Mouse (Mus musculus) embryonic fibroblast, embryonic 13.5 days (primary cell): ENCODE measurements at regions not wholly inside any gene's neighbourhood (a gene's known extent, or its start where the extent isn't known, plus 50 kb on each side); places are given as distances from the start of the nearest gene placed in this dataset.

Experiments used
- H3K27ac ChIP-seq: 2 replicates; pipeline ENCODE4 v1.5.1; 2012; ENCODE audit warnings: low read length, control low read depth, inconsistent platforms; ENCODE audit not compliant: insufficient read depth
- H3K4me1 ChIP-seq: 2 replicates; pipeline ENCODE4 v1.6.1; 2011; ENCODE audit warnings: low read length; ENCODE audit not compliant: control insufficient read depth, insufficient read depth
- H3K4me3 ChIP-seq: 2 replicates; pipeline ENCODE4 v1.5.1; 2011; ENCODE audit warnings: mild to moderate bottlenecking, control low read depth, low read length; ENCODE audit not compliant: insufficient read depth
- CTCF ChIP-seq: IDR thresholded peaks from 2 replicates; pipeline ENCODE4 v1.5.1; 2011; ENCODE audit warnings: mild to moderate bottlenecking, control low read depth, low read length, moderate library complexity, borderline replicate concordance; ENCODE audit not compliant: insufficient read depth
- POLR2A ChIP-seq: IDR thresholded peaks from 2 replicates; pipeline ENCODE4 v1.6.1; 2011; ENCODE audit warnings: low read depth, mild to moderate bottlenecking, control low read depth, low read length, moderate library complexity

GRCm38 (mm10) chr5:73942950-73943349 lies 125.3 kb downstream of the Usp46 start:
- no peak overlapping the region for H3K4me3 ChIP-seq
- no peak for TF ChIP-seq POLR2A
- no peak for TF ChIP-seq CTCF
- H3K27ac ChIP-seq: no peak overlapping the region
- 0 out of 2 replicates have a peak, but pooled peaks cover 3% of the 10 kb centered on the region for H3K4me1 ChIP-seq

GRCm38 (mm10) chr5:73945671-73946070 lies 122.6 kb downstream of the Usp46 start:
- 0 out of 2 replicates have a peak, but pooled peaks cover under 1% of the 10 kb centered on the region for H3K4me1 ChIP-seq
- TF ChIP-seq CTCF (no peak), POLR2A (no peak)
- no peak overlapping the region for H3K27ac ChIP-seq
- H3K4me3 ChIP-seq: no peak overlapping the region

GRCm38 (mm10) chr5:73946164-73946563 lies 122.1 kb downstream of the Usp46 start:
- no peak for TF ChIP-seq POLR2A
- TF ChIP-seq CTCF: no peak

GRCm38 (mm10) chr5:73948031-73948899 lies 120.0 kb downstream of the Usp46 start:
- H3K4me1 ChIP-seq: no peaks in the 10 kb centered on the region
- TF ChIP-seq POLR2A: no peak
- no peak for TF ChIP-seq CTCF
- no peak overlapping the region for H3K27ac ChIP-seq
- H3K4me3 ChIP-seq: no peak overlapping the region

More at GRCm38 (mm10) chr5:73946164-73946563, 122.1 kb downstream of the Usp46 start:
- Histone ChIP-seq H3K27ac (no peak overlapping the region), H3K4me1 (no peaks in the 10 kb centered on the region), H3K4me3 (no peak overlapping the region)
